Mouse (Mus musculus) spleen, adult 2 months (tissue): ENCODE data around the gene Cmtm8.

ENCODE experiments used
- CTCF ChIP-seq: fragments of 200-500 bp; IDR thresholded peaks from 2 replicates; pipeline ENCODE4 v1.5.1; 2011; ENCODE audit warnings: mild to moderate bottlenecking, inconsistent platforms; ENCODE audit not compliant: insufficient read depth, insufficient read length, insufficient replicate concordance; ENCODE audit errors: extremely low read depth
- POLR2A ChIP-seq: fragments of 200-500 bp; IDR thresholded peaks from 2 replicates; pipeline ENCODE4 v1.6.1; 2011; ENCODE audit warnings: low read depth, low read length, inconsistent platforms

DNA sequence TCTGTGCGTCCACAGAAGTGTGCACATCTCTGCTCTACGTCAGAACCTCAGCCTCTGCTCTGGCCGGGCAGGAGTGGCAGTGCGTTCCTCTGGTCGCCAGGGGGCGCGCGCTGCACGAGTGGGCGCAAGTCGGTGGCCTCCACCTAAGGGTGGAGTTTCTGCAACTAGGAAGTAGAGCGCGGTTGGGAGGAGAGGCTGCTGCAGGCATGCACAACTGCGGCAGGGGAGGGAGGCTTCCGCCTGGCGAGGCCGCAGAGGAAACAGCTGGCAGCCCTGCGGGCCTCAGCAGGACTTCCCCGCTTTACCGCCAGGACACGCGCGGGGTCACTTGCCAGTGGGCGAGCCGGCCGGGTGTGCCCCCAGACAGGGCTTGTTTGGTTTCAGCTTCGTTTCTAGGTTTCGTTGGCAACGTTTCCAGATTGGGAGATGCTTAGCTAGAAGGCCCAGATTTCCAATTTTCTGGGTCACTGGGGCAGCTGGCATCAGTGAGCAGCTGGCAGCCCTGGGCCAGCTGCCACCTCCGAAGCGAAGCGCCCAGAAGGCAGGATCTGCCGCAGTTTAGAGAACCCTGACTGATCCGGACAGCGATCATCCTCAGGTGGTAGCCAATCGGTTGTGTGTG lies 91.0 kb downstream of the Cmtm8 start:
- TF ChIP-seq CTCF (peak; percentile 99), POLR2A (no peak; the same call in 1 of the 2 replicates)
